Mouse (Mus musculus): ENCODE data around the gene Ilk.
"Not testable (repeated sequence)": the region's sequence is repeated elsewhere in the genome, so short reads cannot be mapped to it uniquely, and the experiment has no call there.

The Ilk gene

GRCm38 (mm10) chr7:105743246-105743925, 7.0 kb downstream of the Ilk start:
- not testable (repeated sequence) for DNase-seq

- peak; percentile 88 to 92 for DNase-seq
These were observed 7.7 kb downstream of the Ilk start, which contains the start of gene Taf10 for GRCm38 (mm10) chr7:105743926-105744590. Gene Taf10 (minus strand): TSS chr7:105744361.

GRCm38 (mm10) chr7:105747776-105748175, 11.4 kb downstream of the Ilk start:
- DNase-seq, result no peak

- DNase-seq, result peak; percentile 86 to 89
These were observed 15.4 kb downstream of the Ilk start, which contains the start of gene Tpp1 for GRCm38 (mm10) chr7:105751491-105752433. Gene Tpp1 (minus strand): TSS chr7:105752235.

- no peak for DNase-seq
These were observed 16.3 kb downstream of the Ilk start for GRCm38 (mm10) chr7:105752716-105753115.

- DNase-seq, result no peak
These were observed 16.9 kb downstream of the Ilk start for GRCm38 (mm10) chr7:105753281-105753680.

- DNase-seq, result no peak
These were observed 25.6 kb downstream of the Ilk start for GRCm38 (mm10) chr7:105761813-105762484.

GRCm38 (mm10) chr7:105762517-105763270, 26.3 kb downstream of the Ilk start:
- DNase-seq, result no peak

- DNase-seq, result no peak
These were observed 27.9 kb downstream of the Ilk start for GRCm38 (mm10) chr7:105764331-105764730.

GRCm38 (mm10) chr7:105767729-105768165, 31.4 kb downstream of the Ilk start:
- no peak for DNase-seq

GRCm38 (mm10) chr7:105769959-105770358, 33.6 kb downstream of the Ilk start:
- DNase-seq, result no peak

GRCm38 (mm10) chr7:105772331-105772730, 35.9 kb downstream of the Ilk start:
- DNase-seq, result no peak

- no peak for DNase-seq
These were observed 36.6 kb downstream of the Ilk start for GRCm38 (mm10) chr7:105773041-105773440.

- DNase-seq, result no peak
These were observed 38.3 kb downstream of the Ilk start for GRCm38 (mm10) chr7:105774661-105775060.

- no peak for DNase-seq
These were observed 39.6 kb downstream of the Ilk start for GRCm38 (mm10) chr7:105776026-105776425.

- no peak for DNase-seq
These were observed 40.9 kb downstream of the Ilk start for GRCm38 (mm10) chr7:105777316-105777715.

GRCm38 (mm10) chr7:105777797-105778552, 41.6 kb downstream of the Ilk start:
- no peak for DNase-seq

- peak; percentile 52 to 64 for DNase-seq
These were observed 42.3 kb downstream of the Ilk start for GRCm38 (mm10) chr7:105778553-105779265.

GRCm38 (mm10) chr7:105783861-105784260, 47.5 kb downstream of the Ilk start:
- DNase-seq, result no peak

- no peak for DNase-seq
These were observed 48.2 kb downstream of the Ilk start for GRCm38 (mm10) chr7:105784556-105784955.
